Mouse (Mus musculus) kidney, embryonic 14.5 days (tissue): ENCODE results near the gene Canx. TPM values are rescaled to one million over a fixed set of nuclear protein-coding genes. Genes with fewer than 3 reads are reported as not detected.

Experiments
- ATAC-seq: fragments of 200-750 bp; cut with Nextera tagmentation; 2 replicates; pipeline ENCODE4 v1.8.0; 2017; ENCODE audit warnings: moderate number of reproducible peaks, mild to moderate bottlenecking, moderate TSS enrichment, moderate library complexity; ENCODE audit not compliant: low FRiP score, low TSS enrichment
- H3K27ac ChIP-seq: fragments of 300-500 bp; sonication (generic); 2 replicates; pipeline ENCODE4 v1.5.1; 2014; ENCODE audit warnings: low read depth, mild to moderate bottlenecking, low read length, moderate library complexity, mixed read lengths
- H3K27me3 ChIP-seq: fragments of 300-500 bp; sonication (generic); 2 replicates; pipeline ENCODE4 v1.6.1; 2014; ENCODE audit warnings: mild to moderate bottlenecking, low read length; ENCODE audit not compliant: control insufficient read depth, insufficient read depth
- H3K36me3 ChIP-seq: fragments of 300-500 bp; sonication (generic); 2 replicates; pipeline ENCODE4 v1.6.1; 2014; ENCODE audit warnings: low read length, mixed read lengths; ENCODE audit not compliant: control insufficient read depth, insufficient read depth
- H3K4me1 ChIP-seq: fragments of 300-500 bp; sonication (generic); 2 replicates; pipeline ENCODE4 v1.6.1; 2014; ENCODE audit warnings: low read length, mixed read lengths; ENCODE audit not compliant: control insufficient read depth, insufficient read depth
- H3K4me2 ChIP-seq: fragments of 300-500 bp; sonication (generic); replicated peaks from 2 replicates; pipeline ENCODE4 v1.6.1; 2014; ENCODE audit warnings: low read depth, mild to moderate bottlenecking, low read length
- H3K4me3 ChIP-seq: fragments of 300-500 bp; sonication (generic); 2 replicates; pipeline ENCODE4 v1.5.1; 2014; ENCODE audit warnings: mild to moderate bottlenecking, low read length
- H3K9ac ChIP-seq: fragments of 300-500 bp; sonication (generic); 2 replicates; pipeline ENCODE4 v1.6.1; 2014; ENCODE audit warnings: low read depth, mild to moderate bottlenecking, low read length, moderate library complexity
- H3K9me3 ChIP-seq: fragments of 300-500 bp; sonication (generic); 2 replicates; pipeline ENCODE4 v1.6.1; 2016; ENCODE audit warnings: low read length; ENCODE audit not compliant: control insufficient read depth
- WGBS: fragments of 180-500 bp; shearing (Covaris S2); extraction: QIAGEN DNeasy Blood & Tissue Kit; methylation state at CpG from one replicate; pipeline ENCODE4 v1.1.7; 2014; 5-methylcytosine and 5-hydroxymethylcytosine counted together
- polyA plus RNA-seq: library from polyadenylated mRNA; unstranded; fragments of >200 nt; fragmentation: Nextera tagmentation; extraction: Ambion mirVana; gene quantifications from 2 replicates; pipeline ENCODE4 v1.2.1, GENCODE M21; 2014

Gene Canx
- polyA plus RNA-seq, 1 experiment from 2014 or later = 277 TPM

DNA sequence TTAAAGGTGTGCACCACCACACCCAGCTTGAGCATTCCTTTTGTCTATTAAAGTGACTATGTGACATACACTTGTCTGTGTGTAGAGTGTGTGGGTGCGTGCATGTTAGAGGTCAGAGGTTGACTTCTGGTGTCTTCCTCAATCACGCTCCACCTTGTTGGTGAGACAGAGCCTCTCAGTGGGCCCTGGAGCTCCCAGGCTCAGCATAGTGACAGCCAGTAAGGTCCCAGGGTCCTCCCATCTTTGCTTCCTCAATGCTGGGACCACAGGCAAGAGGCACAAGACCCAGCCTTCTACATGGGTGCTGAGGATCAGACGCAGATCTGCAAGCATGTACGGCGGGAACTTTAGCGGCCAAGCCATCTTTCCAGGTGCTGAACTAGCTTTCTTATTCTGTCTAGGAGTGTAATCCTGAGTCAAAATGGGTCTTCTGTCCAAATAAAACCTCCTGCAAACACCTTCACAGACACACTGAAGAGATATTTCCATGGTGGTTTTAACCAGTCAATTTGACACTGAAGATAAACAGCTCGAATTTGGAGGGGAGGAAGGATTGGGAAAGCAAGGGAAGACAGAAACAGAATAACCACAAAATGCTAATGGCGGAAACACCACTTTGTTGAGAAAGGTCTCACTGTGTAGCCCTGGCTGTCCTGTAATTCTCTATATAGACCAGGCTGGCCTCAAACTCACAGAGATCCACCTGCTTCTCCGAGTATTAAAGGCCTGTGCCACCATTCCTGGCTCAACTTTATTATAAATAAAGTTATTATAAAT, 21.0 kb upstream of the Canx start:
- Histone ChIP-seq H3K27me3 (no peaks in the 10 kb centered on the region), H3K27ac (no peak overlapping the region), H3K4me3 (no peak overlapping the region), H3K4me1 (no peaks in the 10 kb centered on the region), H3K9me3 (no peaks in the 10 kb centered on the region), H3K9ac (no peak overlapping the region), H3K4me2 (no peak overlapping the region), H3K36me3 (no peaks in the 10 kb centered on the region)
- 88% methylated on average over 9 of the region's 9 CpGs for WGBS
- no peak for ATAC-seq

- H3K4me1 ChIP-seq = no peaks in the 10 kb centered on the region
- H3K9ac ChIP-seq = no peak overlapping the region
- WGBS = 81% methylated on average over 4 of the region's 4 CpGs
- no peak for ATAC-seq
- H3K27ac ChIP-seq = no peak overlapping the region
- H3K9me3 ChIP-seq = no peaks in the 10 kb centered on the region
- no peaks in the 10 kb centered on the region for H3K36me3 ChIP-seq
- H3K27me3 ChIP-seq = no peaks in the 10 kb centered on the region
- H3K4me3 ChIP-seq = no peak overlapping the region
- H3K4me2 ChIP-seq = no peak overlapping the region
Measured at GRCm38 (mm10) chr11:50345486-50345885, 20.0 kb upstream of the Canx start.

GRCm38 (mm10) chr11:50336891-50337290, 11.4 kb upstream of the Canx start:
- no peak for ATAC-seq
- H3K36me3 ChIP-seq = no peaks in the 10 kb centered on the region
- no peak overlapping the region for H3K27ac ChIP-seq
- 70% methylated on average over 4 of the region's 4 CpGs for WGBS
- H3K4me2 ChIP-seq = no peak overlapping the region
- H3K4me3 ChIP-seq = no peak overlapping the region
- H3K27me3 ChIP-seq = no peaks in the 10 kb centered on the region
- H3K9ac ChIP-seq = no peak overlapping the region
- no peaks in the 10 kb centered on the region for H3K9me3 ChIP-seq
- H3K4me1 ChIP-seq = no peaks in the 10 kb centered on the region

- H3K36me3 ChIP-seq = no peaks in the 10 kb centered on the region
- H3K27me3 ChIP-seq = no peaks in the 10 kb centered on the region
- 28% methylated on average over 1 of the region's 1 CpGs for WGBS
- H3K4me2 ChIP-seq = no peak overlapping the region
- no peaks in the 10 kb centered on the region for H3K9me3 ChIP-seq
- no peak for ATAC-seq
- H3K27ac ChIP-seq = no peak overlapping the region
- no peak overlapping the region for H3K4me3 ChIP-seq
- no peaks in the 10 kb centered on the region for H3K4me1 ChIP-seq
- no peak overlapping the region for H3K9ac ChIP-seq
Measured at GRCm38 (mm10) chr11:50336126-50336525, 10.7 kb upstream of the Canx start.

GRCm38 (mm10) chr11:50333181-50333580, 7.7 kb upstream of the Canx start:
- Histone ChIP-seq H3K4me2 (no peak overlapping the region), H3K9me3 (no peaks in the 10 kb centered on the region), H3K36me3 (no peaks in the 10 kb centered on the region), H3K4me3 (no peak overlapping the region), H3K4me1 (no peaks in the 10 kb centered on the region), H3K27me3 (no peaks in the 10 kb centered on the region), H3K27ac (no peak overlapping the region), H3K9ac (no peak overlapping the region)
- no peak for ATAC-seq
- 87% methylated on average over 3 of the region's 3 CpGs for WGBS

DNA sequence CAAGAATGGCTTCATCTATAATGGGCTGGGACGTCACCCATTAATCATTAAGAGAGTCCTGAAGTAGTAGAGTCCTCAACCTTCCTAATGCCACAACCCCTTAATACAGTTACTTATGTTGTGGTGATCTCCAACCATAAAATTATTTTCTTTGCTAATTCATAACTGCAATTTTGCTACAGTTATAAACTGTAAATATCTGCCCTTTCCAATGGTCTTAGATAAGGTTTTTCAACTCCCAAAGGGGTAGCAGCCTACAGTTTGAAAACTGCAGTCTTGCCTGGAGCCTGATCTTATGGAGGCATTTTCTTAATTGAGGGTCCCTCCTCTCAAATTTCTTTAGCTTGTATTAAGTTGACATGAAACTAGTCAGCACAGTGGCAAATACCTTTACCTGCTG, 3.9 kb upstream of the Canx start:
- H3K27ac ChIP-seq = no peak overlapping the region
- H3K4me1 ChIP-seq = peaks cover 4% of the 10 kb centered on the region; the same call in 1 of the 2 replicates
- no peak overlapping the region for H3K9ac ChIP-seq
- H3K4me3 ChIP-seq = no peak overlapping the region
- no peaks in the 10 kb centered on the region for H3K9me3 ChIP-seq
- H3K27me3 ChIP-seq = no peaks in the 10 kb centered on the region
- H3K36me3 ChIP-seq = no peaks in the 10 kb centered on the region
- no peak overlapping the region for H3K4me2 ChIP-seq
- 100% methylated on average over 1 of the region's 1 CpGs for WGBS
- no peak for ATAC-seq

GRCm38 (mm10) chr11:50328075-50328625, 2.7 kb upstream of the Canx start:
- no peaks in the 10 kb centered on the region for H3K9me3 ChIP-seq
- no peaks in the 10 kb centered on the region for H3K36me3 ChIP-seq
- no peak overlapping the region for H3K9ac ChIP-seq
- WGBS = 85% methylated on average over 3 of the region's 3 CpGs
- peaks cover 10% of the 10 kb centered on the region for H3K4me1 ChIP-seq
- no peak for ATAC-seq
- no peaks in the 10 kb centered on the region for H3K27me3 ChIP-seq
- H3K4me3 ChIP-seq = no peak overlapping the region
- no peak overlapping the region for H3K4me2 ChIP-seq
- H3K27ac ChIP-seq = no peak overlapping the region

DNA sequence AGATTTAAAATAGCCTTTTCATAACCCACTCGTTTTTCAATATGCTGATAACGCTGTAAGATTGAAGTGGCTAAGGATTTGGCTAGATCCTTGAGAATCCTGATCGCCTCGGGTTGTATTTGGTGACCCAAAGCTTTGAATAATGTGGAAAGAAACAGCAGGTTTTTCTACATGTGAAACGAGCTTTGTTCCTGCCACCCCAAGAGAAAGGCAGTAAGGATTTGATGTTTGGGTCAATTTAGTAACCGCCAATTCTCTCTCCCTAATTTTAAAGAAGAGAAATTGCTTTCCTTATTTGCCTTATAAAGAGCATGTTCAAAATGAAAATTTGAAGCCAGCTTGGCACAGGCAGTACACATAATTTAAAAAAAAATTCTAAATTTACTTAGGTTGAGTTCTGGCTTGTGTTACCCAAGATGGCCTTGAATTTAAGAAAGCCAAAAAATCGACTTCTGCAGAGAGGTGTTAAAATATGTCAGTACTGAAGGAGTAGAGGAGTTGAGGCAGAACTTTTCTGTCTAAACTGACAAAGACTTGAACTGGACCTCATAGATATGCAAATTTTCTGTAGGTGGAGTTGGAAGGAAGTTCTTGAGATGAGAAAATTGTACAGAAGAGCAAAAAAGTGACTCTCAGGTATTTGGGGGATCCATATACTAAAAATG, 961 bp upstream of the Canx start:
- WGBS = 5% methylated on average over 7 of the region's 7 CpGs
- H3K9me3 ChIP-seq = no peaks in the 10 kb centered on the region
- H3K4me2 ChIP-seq = peak overlapping the region; percentile 66
- no peak for ATAC-seq
- peak overlapping the region; percentile 98 for H3K4me3 ChIP-seq
- H3K9ac ChIP-seq = peak overlapping the region; percentile 98
- H3K27ac ChIP-seq = peak overlapping the region; percentile 91
- H3K36me3 ChIP-seq = no peaks in the 10 kb centered on the region
- H3K4me1 ChIP-seq = peaks cover 10% of the 10 kb centered on the region
- H3K27me3 ChIP-seq = no peaks in the 10 kb centered on the region
